Mouse (Mus musculus) gastrocnemius, postnatal 4 days (tissue): ENCODE measurements around the gene Ddx4. TPM values are rescaled to one million over a fixed set of nuclear protein-coding genes. Genes with fewer than 3 reads are reported as not detected.
"Not testable (repeated sequence)": the region's sequence is repeated elsewhere in the genome, so short reads cannot be mapped to it uniquely, and the experiment has no call there.

Experiments used
- DNase-seq, 2 experiments: peaks; one replicate each; pipeline ENCODE4 v3.0.0; 2021 to 2022; ENCODE audit warnings: low spot score in 2 of 2, mixed read lengths in 2 of 2
- total RNA-seq, 2 experiments: library from RNA; stranded (reverse); gene quantifications; 2 replicates each; pipeline ENCODE4 v1.2.3; 2021

Gene Ddx4
- total RNA-seq, 2 experiments from 2014 or later, result not detected

GRCm38 (mm10) chr13:112639111-112639510 is 13.2 kb downstream of the Ddx4 start:
- DNase-seq, result no peak

GRCm38 (mm10) chr13:112636498-112636897 is 15.8 kb downstream of the Ddx4 start:
- DNase-seq, result no peak

GRCm38 (mm10) chr13:112635174-112635837 is 17.0 kb downstream of the Ddx4 start:
- no peak for DNase-seq

GRCm38 (mm10) chr13:112625566-112625965 is 26.7 kb downstream of the Ddx4 start:
- no peak for DNase-seq

- no peak for DNase-seq
Measured at GRCm38 (mm10) chr13:112624622-112625021, 27.7 kb downstream of the Ddx4 start.

- DNase-seq, result no peak
Measured at GRCm38 (mm10) chr13:112623656-112624055, 28.6 kb downstream of the Ddx4 start.

GRCm38 (mm10) chr13:112621592-112621991 is 30.7 kb downstream of the Ddx4 start:
- no peak for DNase-seq

GRCm38 (mm10) chr13:112608606-112609005 is 43.7 kb downstream of the Ddx4 start:
- DNase-seq, result no peak

GRCm38 (mm10) chr13:112604411-112604810 is 47.9 kb downstream of the Ddx4 start:
- no peak for DNase-seq

- DNase-seq, result no peak
Measured at GRCm38 (mm10) chr13:112603839-112604238, 48.4 kb downstream of the Ddx4 start.

GRCm38 (mm10) chr13:112602607-112603006 is 49.7 kb downstream of the Ddx4 start:
- DNase-seq, result no peak

GRCm38 (mm10) chr13:112594260-112594659 is 58.0 kb downstream of the Ddx4 start, which contains the start of gene Il31ra:
Gene Il31ra, minus strand, starts transcription at chr13:112594360.
- not testable (repeated sequence) for DNase-seq

- no peak for DNase-seq
Measured at GRCm38 (mm10) chr13:112590254-112590653, 62.0 kb downstream of the Ddx4 start.

- DNase-seq, result no peak
Measured at GRCm38 (mm10) chr13:112589625-112590024, 62.6 kb downstream of the Ddx4 start.

- no peak for DNase-seq
Measured at GRCm38 (mm10) chr13:112584556-112585237, 67.6 kb downstream of the Ddx4 start.

GRCm38 (mm10) chr13:112582291-112582690 is 70.0 kb downstream of the Ddx4 start:
- DNase-seq, result no peak

GRCm38 (mm10) chr13:112581796-112582195 is 70.5 kb downstream of the Ddx4 start:
- no peak for DNase-seq

GRCm38 (mm10) chr13:112580590-112581320 is 71.5 kb downstream of the Ddx4 start:
- no peak for DNase-seq

- DNase-seq, result peak; percentile 99 to 100
Measured at GRCm38 (mm10) chr13:112578041-112578440, 74.2 kb downstream of the Ddx4 start.

GRCm38 (mm10) chr13:112573800-112574199 is 78.5 kb downstream of the Ddx4 start:
- DNase-seq, result no peak

GRCm38 (mm10) chr13:112570768-112571167 is 81.5 kb downstream of the Ddx4 start:
- no peak for DNase-seq

GRCm38 (mm10) chr13:112569606-112570005 is 82.7 kb downstream of the Ddx4 start:
- no peak for DNase-seq
